8 mouse cellular contexts compared by ENCODE assay signal in genomic region chr10:54074247-54074608, GRCm38 (mm10). TPM values are rescaled to one million over a fixed set of nuclear protein-coding genes. Genes with fewer than 3 reads are reported as not detected.
DNase-seq lines count a peak whose midpoint lies in the region; ATAC-seq lines count a peak whose summit lies in the region.

No protein-coding gene starts in this region.

- H3K9ac ChIP-seq in limb, embryonic 12.5 days (replicated peaks) = peak overlapping the region; percentile 75
- H3K9ac ChIP-seq in neural tube, embryonic 14.5 days (replicated peaks; ENCODE audit: low read depth, low read length) = peak overlapping the region; percentile 62

- H3K9me3 ChIP-seq in limb, embryonic 12.5 days = no peaks in the 10 kb centered on the region
- H3K9me3 ChIP-seq in neural tube, embryonic 14.5 days (ENCODE audit: control insufficient read depth, low read length) = no peaks in the 10 kb centered on the region

- peak overlapping the region; percentile 98 for H3K4me2 ChIP-seq in limb, embryonic 12.5 days
- H3K4me2 ChIP-seq in neural tube, embryonic 14.5 days (ENCODE audit: low read depth, low read length) = peak overlapping the region; percentile 89

- peak; percentile 69 for DNase-seq in kidney, adult 9 months
- no peak for DNase-seq in kidney, adult 18-20 months
- DNase-seq in ZHBTc4 (ENCODE audit: low read depth, low spot score) = peak; percentile 52
- DNase-seq in right cerebral cortex, adult 18-20 months = no peak

- 0 out of 2 replicates have a peak, but pooled peaks have one; percentile 8 for ATAC-seq in granulocyte monocyte progenitor cell, adult 5-6 weeks (replicated peaks; ENCODE audit: poor library complexity, severe bottlenecking)
- no peak for ATAC-seq in limb, embryonic 12.5 days (ENCODE audit: insufficient number of reproducible peaks, insufficient read depth, low FRiP score, low TSS enrichment, low read depth)
- no peak for ATAC-seq in neural tube, embryonic 14.5 days (ENCODE audit: low read depth)
- ATAC-seq in frontal cortex, adult (ENCODE audit: low TSS enrichment) = no peak

- no peak overlapping the region for H3K27ac ChIP-seq in limb, embryonic 12.5 days
- no peak overlapping the region for H3K27ac ChIP-seq in neural tube, embryonic 14.5 days (ENCODE audit: low read depth, low read length)

- H3K27me3 ChIP-seq in limb, embryonic 12.5 days = no peaks in the 10 kb centered on the region
- no peaks in the 10 kb centered on the region for H3K27me3 ChIP-seq in neural tube, embryonic 14.5 days (ENCODE audit: control insufficient read depth, insufficient read depth, low read length)

- 2% methylated on average over 14 of the region's 14 CpGs for WGBS in limb, embryonic 12.5 days
- 1% methylated on average over 14 of the region's 14 CpGs for WGBS in neural tube, embryonic 14.5 days

- H3K4me3 ChIP-seq in limb, embryonic 12.5 days (replicated peaks) = peak overlapping the region; percentile 78
- H3K4me3 ChIP-seq in neural tube, embryonic 14.5 days (ENCODE audit: low read depth, low read length) = peak overlapping the region; percentile 76

- H3K4me1 ChIP-seq in limb, embryonic 12.5 days (replicated peaks) = peaks cover 35% of the 10 kb centered on the region
- H3K4me1 ChIP-seq in neural tube, embryonic 14.5 days (ENCODE audit: control insufficient read depth, insufficient read depth, low read length) = 0 out of 2 replicates have a peak, but pooled peaks cover 8% of the 10 kb centered on the region

- H3K36me3 ChIP-seq in limb, embryonic 12.5 days = no peaks in the 10 kb centered on the region
- no peaks in the 10 kb centered on the region for H3K36me3 ChIP-seq in neural tube, embryonic 14.5 days (ENCODE audit: control insufficient read depth, insufficient read depth, low read length)

RNA-seq across cellular contexts. Expression of gene Man1a, which starts 2.2 kb away (rescaled TPM):
- total RNA-seq in granulocyte monocyte progenitor cell, adult 5-6 weeks (2014; fragmentation: Nextera tagmentation) = 51.7 and 66.8 TPM in 2 replicates
- 74.8 and 82.5 TPM in 2 replicates for total RNA-seq in granulocyte monocyte progenitor cell, adult 5-6 weeks (2017)
- polyA plus RNA-seq in limb, embryonic 12.5 days (2016; fragmentation: Nextera tagmentation; extraction: Ambion mirVana) = 5.8 and 6.0 TPM in 2 replicates
- 8.8 and 10.6 TPM in 2 replicates for polyA plus RNA-seq in neural tube, embryonic 14.5 days (2014; fragmentation: Nextera tagmentation; extraction: Ambion mirVana)

Comparison
In these comparisons a context has a peak if more than half of its experiments do, and no peak if none do; other contexts are left out.
1. DNase-seq: peak in kidney, adult 9 months (single experiment) and ZHBTc4 (single experiment); none in kidney, adult 18-20 months (single experiment) and right cerebral cortex, adult 18-20 months (single experiment).